Mouse (Mus musculus) neural tube, embryonic 13.5 days (tissue): ENCODE measurements around the gene Gm28036. TPM values are rescaled to one million over a fixed set of nuclear protein-coding genes. Genes with fewer than 3 reads are reported as not detected.

Experiments
- ATAC-seq: fragments of 200-750 bp; cut with Nextera tagmentation; 2 replicates; pipeline ENCODE4 v1.8.0; 2017; ENCODE audit warnings: low read depth, mild to moderate bottlenecking, moderate TSS enrichment, moderate library complexity
- H3K27ac ChIP-seq: fragments of 300-500 bp; sonication (generic); replicated peaks from 2 replicates; pipeline ENCODE4 v1.5.1; 2015; ENCODE audit warnings: moderate library complexity, mild to moderate bottlenecking, inconsistent platforms
- H3K27me3 ChIP-seq: fragments of 300-500 bp; sonication (generic); 2 replicates; pipeline ENCODE4 v1.6.1; 2015; ENCODE audit warnings: mild to moderate bottlenecking, inconsistent platforms
- H3K36me3 ChIP-seq: fragments of 300-500 bp; sonication (generic); 2 replicates; pipeline ENCODE4 v1.6.1; 2015; ENCODE audit warnings: mild to moderate bottlenecking, inconsistent platforms
- H3K4me1 ChIP-seq: fragments of 300-500 bp; sonication (generic); replicated peaks from 2 replicates; pipeline ENCODE4 v1.6.1; 2015; ENCODE audit warnings: inconsistent platforms
- H3K4me2 ChIP-seq: fragments of 300-500 bp; sonication (generic); 2 replicates; pipeline ENCODE4 v1.6.1; 2015; ENCODE audit warnings: inconsistent platforms, mild to moderate bottlenecking, moderate library complexity
- H3K4me3 ChIP-seq: fragments of 300-500 bp; sonication (generic); 2 replicates; pipeline ENCODE4 v1.5.1; 2015; ENCODE audit warnings: mild to moderate bottlenecking, inconsistent platforms
- H3K9ac ChIP-seq: fragments of 300-500 bp; sonication (generic); 2 replicates; pipeline ENCODE4 v1.6.1; 2015; ENCODE audit warnings: moderate library complexity, mild to moderate bottlenecking, inconsistent platforms
- H3K9me3 ChIP-seq: fragments of 300-500 bp; sonication (generic); 2 replicates; pipeline ENCODE4 v1.6.1; 2016; ENCODE audit warnings: inconsistent platforms
- polyA plus RNA-seq: library from polyadenylated mRNA; unstranded; fragments of >200 nt; fragmentation: Nextera tagmentation; extraction: Ambion mirVana; gene quantifications from 2 replicates; pipeline ENCODE4 v1.2.1, GENCODE M21; 2015

Gm28036 gene
- polyA plus RNA-seq, 1 experiment from 2014 or later: 21.4 TPM

- no peak for ATAC-seq
- Histone ChIP-seq H3K4me2 (no peak overlapping the region), H3K9ac (no peak overlapping the region), H3K36me3 (peaks cover 3% of the 10 kb centered on the region; the same call in 1 of the 2 replicates), H3K4me3 (no peak overlapping the region), H3K27ac (no peak overlapping the region), H3K27me3 (no peaks in the 10 kb centered on the region), H3K9me3 (no peaks in the 10 kb centered on the region), H3K4me1 (no peaks in the 10 kb centered on the region)
These were observed 101.4 kb downstream of the Gm28036 start for GRCm38 (mm10) chr2:156025482-156025881.

Other genes starting within 250 kb of the Gm28036 start
- 69.7 and 73.1 TPM in 2 replicates for gene Uqcc1, start 196.8 kb downstream of the Gm28036 start, polyA plus RNA-seq
- gene Gm15557, start 186.4 kb downstream of the Gm28036 start, polyA plus RNA-seq: not detected in 2 replicates
- 1.3 and 2.1 TPM in 2 replicates for gene Gdf5, start 181.7 kb downstream of the Gm28036 start, polyA plus RNA-seq
- gene Cep250, start 170.6 kb downstream of the Gm28036 start, polyA plus RNA-seq: 13.6 and 18.6 TPM in 2 replicates
- 2.0 and 3.4 TPM in 2 replicates for gene 6430550D23Rik, start 119.1 kb downstream of the Gm28036 start, polyA plus RNA-seq
- gene Ergic3, start 119.0 kb downstream of the Gm28036 start, polyA plus RNA-seq: 341 and 372 TPM in 2 replicates
- gene Fer1l4, start 74.1 kb downstream of the Gm28036 start, polyA plus RNA-seq: not detected in 2 replicates
- gene Spag4, start 61.9 kb downstream of the Gm28036 start, polyA plus RNA-seq: 5.6 and 6.4 TPM in 2 replicates
- gene Cpne1, start 15.1 kb downstream of the Gm28036 start, polyA plus RNA-seq: 33.4 and 34.0 TPM in 2 replicates
- 27.7 and 27.8 TPM in 2 replicates for gene Rbm12, start 15.1 kb downstream of the Gm28036 start, polyA plus RNA-seq
- 373 and 399 TPM in 2 replicates for gene Romo1, start 16.9 kb upstream of the Gm28036 start, polyA plus RNA-seq
- 31.2 and 31.8 TPM in 2 replicates for gene Nfs1, start 17.1 kb upstream of the Gm28036 start, polyA plus RNA-seq
- gene Rbm39, start 53.1 kb upstream of the Gm28036 start, polyA plus RNA-seq: 509 and 512 TPM in 2 replicates
- 101 and 126 TPM in 2 replicates for gene Phf20, start 69.4 kb upstream of the Gm28036 start, polyA plus RNA-seq
- gene Cnbd2, start 185.2 kb upstream of the Gm28036 start, polyA plus RNA-seq: 6.0 and 7.6 TPM in 2 replicates
- 88.6 and 105 TPM in 2 replicates for gene Scand1, start 185.6 kb upstream of the Gm28036 start, polyA plus RNA-seq